Mouse (Mus musculus): Measurements from ENCODE around the gene Pde4d. TPM values are rescaled to one million over a fixed set of nuclear protein-coding genes. Genes with fewer than 3 reads are reported as not detected.

Pde4d gene
- total and polyA plus RNA-seq, 2 experiments from 2014 or later, result 19.0 to 103 TPM

- H3K9me3 ChIP-seq (ENCODE audit: low read length), result no peaks in the 10 kb centered on the region
- ATAC-seq (ENCODE audit: low FRiP score) (no peak), DNase-seq (ENCODE audit: low spot score) (no peak)
- no peaks in the 10 kb centered on the region for H3K27me3 ChIP-seq (ENCODE audit: insufficient read depth, low read length)
- no peak overlapping the region for H3K4me2 ChIP-seq (ENCODE audit: low read depth, low read length, poor library complexity, severe bottlenecking)
- no peak overlapping the region for H3K4me3 ChIP-seq (ENCODE audit: low read depth, low read length)
- H3K36me3 ChIP-seq (ENCODE audit: insufficient read depth, low read length), result no peaks in the 10 kb centered on the region
- no peak overlapping the region for H3K9ac ChIP-seq (replicated peaks; ENCODE audit: low read length, poor library complexity, severe bottlenecking)
- no peak overlapping the region for H3K27ac ChIP-seq (ENCODE audit: low read depth, low read length)
- H3K4me1 ChIP-seq (ENCODE audit: insufficient read depth, low read length), result no peaks in the 10 kb centered on the region
- TF ChIP-seq CTCF (IDR thresholded peaks at IDR 0.05), result no peak
Observed at GRCm38 (mm10) chr13:108604213-108604612, 154.5 kb downstream of the Pde4d start.

GRCm38 (mm10) chr13:108618207-108618606 lies 168.5 kb downstream of the Pde4d start:
- TF ChIP-seq CTCF (IDR thresholded peaks at IDR 0.05), result no peak
- no peaks in the 10 kb centered on the region for H3K9me3 ChIP-seq (ENCODE audit: low read length)
- H3K4me3 ChIP-seq (ENCODE audit: low read depth, low read length), result no peak overlapping the region
- no peak overlapping the region for H3K27ac ChIP-seq (ENCODE audit: low read depth, low read length)
- H3K36me3 ChIP-seq (ENCODE audit: insufficient read depth, low read length), result no peaks in the 10 kb centered on the region
- no peak for ATAC-seq (ENCODE audit: low FRiP score)
- no peak overlapping the region for H3K9ac ChIP-seq (replicated peaks; ENCODE audit: low read length, poor library complexity, severe bottlenecking)
- 93% methylated on average over 1 of the region's 1 CpGs for WGBS
- H3K27me3 ChIP-seq (ENCODE audit: insufficient read depth, low read length), result no peaks in the 10 kb centered on the region
- DNase-seq (ENCODE audit: low spot score), result no peak
- no peaks in the 10 kb centered on the region for H3K4me1 ChIP-seq (ENCODE audit: insufficient read depth, low read length)
- H3K4me2 ChIP-seq (ENCODE audit: low read depth, low read length, poor library complexity, severe bottlenecking), result no peak overlapping the region

GRCm38 (mm10) chr13:108622681-108623080 lies 172.9 kb downstream of the Pde4d start:
- no peak overlapping the region for H3K4me2 ChIP-seq (ENCODE audit: low read depth, low read length, poor library complexity, severe bottlenecking)
- 47% methylated on average over 4 of the region's 4 CpGs for WGBS
- H3K4me1 ChIP-seq (ENCODE audit: insufficient read depth, low read length), result no peaks in the 10 kb centered on the region
- DNase-seq (ENCODE audit: low spot score) (no peak), ATAC-seq (ENCODE audit: low FRiP score) (no peak)
- H3K27ac ChIP-seq (ENCODE audit: low read depth, low read length), result no peak overlapping the region
- H3K27me3 ChIP-seq (ENCODE audit: insufficient read depth, low read length), result no peaks in the 10 kb centered on the region
- H3K36me3 ChIP-seq (ENCODE audit: insufficient read depth, low read length), result no peaks in the 10 kb centered on the region
- no peak overlapping the region for H3K9ac ChIP-seq (replicated peaks; ENCODE audit: low read length, poor library complexity, severe bottlenecking)
- H3K9me3 ChIP-seq (ENCODE audit: low read length), result no peaks in the 10 kb centered on the region
- no peak overlapping the region for H3K4me3 ChIP-seq (ENCODE audit: low read depth, low read length)
- no peak for TF ChIP-seq CTCF (IDR thresholded peaks at IDR 0.05)

- no peak overlapping the region for H3K9ac ChIP-seq (replicated peaks; ENCODE audit: low read length, poor library complexity, severe bottlenecking)
- no peaks in the 10 kb centered on the region for H3K36me3 ChIP-seq (ENCODE audit: insufficient read depth, low read length)
- no peak for ATAC-seq (ENCODE audit: low FRiP score)
- no peaks in the 10 kb centered on the region for H3K4me1 ChIP-seq (ENCODE audit: insufficient read depth, low read length)
- H3K27me3 ChIP-seq (ENCODE audit: insufficient read depth, low read length), result no peaks in the 10 kb centered on the region
- TF ChIP-seq CTCF (IDR thresholded peaks at IDR 0.05), result no peak
- no peak for DNase-seq (ENCODE audit: low spot score)
- no peak overlapping the region for H3K27ac ChIP-seq (ENCODE audit: low read depth, low read length)
- 79% methylated on average over 3 of the region's 3 CpGs for WGBS
- H3K4me2 ChIP-seq (ENCODE audit: low read depth, low read length, poor library complexity, severe bottlenecking), result no peak overlapping the region
- no peaks in the 10 kb centered on the region for H3K9me3 ChIP-seq (ENCODE audit: low read length)
- H3K4me3 ChIP-seq (ENCODE audit: low read depth, low read length), result no peak overlapping the region
Observed at GRCm38 (mm10) chr13:108623929-108624328, 174.2 kb downstream of the Pde4d start.

- Histone ChIP-seq H3K36me3 (ENCODE audit: insufficient read depth, low read length) (no peaks in the 10 kb centered on the region), H3K9me3 (ENCODE audit: low read length) (no peaks in the 10 kb centered on the region), H3K27me3 (ENCODE audit: insufficient read depth, low read length) (no peaks in the 10 kb centered on the region), H3K27ac (ENCODE audit: low read depth, low read length) (no peak overlapping the region), H3K4me2 (ENCODE audit: low read depth, low read length, poor library complexity, severe bottlenecking) (no peak overlapping the region), H3K9ac (replicated peaks; ENCODE audit: low read length, poor library complexity, severe bottlenecking) (no peak overlapping the region), H3K4me1 (ENCODE audit: insufficient read depth, low read length) (no peaks in the 10 kb centered on the region), H3K4me3 (ENCODE audit: low read depth, low read length) (no peak overlapping the region)
- no peak for TF ChIP-seq CTCF (IDR thresholded peaks at IDR 0.05)
- no peak for ATAC-seq (ENCODE audit: low FRiP score)
- no peak for DNase-seq (ENCODE audit: low spot score)
- 70% methylated on average over 3 of the region's 3 CpGs for WGBS
Observed at GRCm38 (mm10) chr13:108626166-108626565, 176.4 kb downstream of the Pde4d start.

- no peak for TF ChIP-seq CTCF (IDR thresholded peaks at IDR 0.05)
- H3K4me3 ChIP-seq (ENCODE audit: low read depth, low read length), result no peak overlapping the region
- H3K9ac ChIP-seq (replicated peaks; ENCODE audit: low read length, poor library complexity, severe bottlenecking), result no peak overlapping the region
- H3K4me1 ChIP-seq (ENCODE audit: insufficient read depth, low read length), result no peaks in the 10 kb centered on the region
- no peaks in the 10 kb centered on the region for H3K9me3 ChIP-seq (ENCODE audit: low read length)
- ATAC-seq (ENCODE audit: low FRiP score) (no peak), DNase-seq (ENCODE audit: low spot score) (no peak)
- H3K27ac ChIP-seq (ENCODE audit: low read depth, low read length), result no peak overlapping the region
- WGBS, result 94% methylated on average over 2 of the region's 2 CpGs
- H3K27me3 ChIP-seq (ENCODE audit: insufficient read depth, low read length), result no peaks in the 10 kb centered on the region
- H3K36me3 ChIP-seq (ENCODE audit: insufficient read depth, low read length), result no peaks in the 10 kb centered on the region
- H3K4me2 ChIP-seq (ENCODE audit: low read depth, low read length, poor library complexity, severe bottlenecking), result no peak overlapping the region
Observed at GRCm38 (mm10) chr13:108628501-108628900, 178.8 kb downstream of the Pde4d start.
